Mouse (Mus musculus) kidney, adult 11 months (tissue): ENCODE data around the gene Fam131c.

ENCODE experiments used
- DNase-seq: peaks from one replicate; pipeline ENCODE4 v3.0.0; 2022

The Fam131c gene

GRCm38 (mm10) chr4:141367997-141368791 lies at the start of gene Fam131c:
Gene Fam131c, plus strand, starts transcription at chr4:141368220.
- no peak for DNase-seq

- DNase-seq = no peak
These were observed 45.5 kb upstream of the Fam131c start for GRCm38 (mm10) chr4:141322526-141322925.

GRCm38 (mm10) chr4:141324771-141325191 lies 43.2 kb upstream of the Fam131c start:
- peak; percentile 45 for DNase-seq

GRCm38 (mm10) chr4:141325636-141326035 lies 42.4 kb upstream of the Fam131c start:
- peak; percentile 44 for DNase-seq

- no peak for DNase-seq
These were observed 40.9 kb upstream of the Fam131c start for GRCm38 (mm10) chr4:141327075-141327474.

- DNase-seq = no peak
These were observed 39.3 kb upstream of the Fam131c start for GRCm38 (mm10) chr4:141328742-141329141.

- DNase-seq = no peak
These were observed 38.1 kb upstream of the Fam131c start for GRCm38 (mm10) chr4:141329968-141330367.

- no peak for DNase-seq
These were observed 36.6 kb upstream of the Fam131c start for GRCm38 (mm10) chr4:141331446-141331845.

GRCm38 (mm10) chr4:141332258-141332657 lies 35.8 kb upstream of the Fam131c start:
- DNase-seq = no peak

- no peak for DNase-seq
These were observed 33.3 kb upstream of the Fam131c start for GRCm38 (mm10) chr4:141334695-141335094.

- no peak for DNase-seq
These were observed 32.7 kb upstream of the Fam131c start for GRCm38 (mm10) chr4:141335263-141335796.

GRCm38 (mm10) chr4:141336196-141336595 lies 31.8 kb upstream of the Fam131c start:
- DNase-seq = no peak

- no peak for DNase-seq
These were observed 30.0 kb upstream of the Fam131c start for GRCm38 (mm10) chr4:141337986-141338385.

GRCm38 (mm10) chr4:141338853-141339252 lies 29.2 kb upstream of the Fam131c start:
- no peak for DNase-seq

- DNase-seq = no peak
These were observed 26.5 kb upstream of the Fam131c start for GRCm38 (mm10) chr4:141341477-141341876.

GRCm38 (mm10) chr4:141343515-141343914 lies 24.5 kb upstream of the Fam131c start:
- no peak for DNase-seq

GRCm38 (mm10) chr4:141345219-141345618 lies 22.8 kb upstream of the Fam131c start:
- no peak for DNase-seq

- DNase-seq = peak; percentile 65
These were observed 20.6 kb upstream of the Fam131c start for GRCm38 (mm10) chr4:141347365-141347797.

GRCm38 (mm10) chr4:141348616-141349015 lies 19.4 kb upstream of the Fam131c start:
- no peak for DNase-seq

- no peak for DNase-seq
These were observed 18.0 kb upstream of the Fam131c start for GRCm38 (mm10) chr4:141350015-141350414.

- no peak for DNase-seq
These were observed 16.0 kb upstream of the Fam131c start for GRCm38 (mm10) chr4:141351972-141352371.

GRCm38 (mm10) chr4:141352986-141353385 lies 15.0 kb upstream of the Fam131c start:
- peak; percentile 77 for DNase-seq

GRCm38 (mm10) chr4:141353868-141354267 lies 14.2 kb upstream of the Fam131c start:
- peak; percentile 48 for DNase-seq

GRCm38 (mm10) chr4:141357811-141358210 lies 10.2 kb upstream of the Fam131c start:
- no peak for DNase-seq
